Mouse (Mus musculus): ENCODE measurements around the gene Col9a3. TPM values are rescaled to one million over a fixed set of nuclear protein-coding genes. Genes with fewer than 3 reads are reported as not detected.

Gene Col9a3
- total RNA-seq (2021), result 1 to 10 TPM in 1 of 2 experiments, under 1 TPM in 1; 0.55 to 1.8 TPM
- long read RNA-seq, experiment 1, partial matches to known transcripts, result 0 of 3 reads
- long read RNA-seq, experiment 1, other reads (novel, unspliced or antisense), result 1 of 3 reads
- long read RNA-seq, experiment 2, result 0 reads

- DNase-seq, result no peak
Measured at GRCm38 (mm10) chr2:180597490-180597889, at the start of gene Col9a3. Gene Col9a3 (plus strand): TSS chr2:180597790.

GRCm38 (mm10) chr2:180552340-180552739, 45.2 kb upstream of the Col9a3 start:
- DNase-seq, result no peak

GRCm38 (mm10) chr2:180555219-180555618, 42.4 kb upstream of the Col9a3 start:
- no peak for DNase-seq

GRCm38 (mm10) chr2:180556470-180556869, 41.1 kb upstream of the Col9a3 start:
- DNase-seq, result no peak

GRCm38 (mm10) chr2:180560245-180560644, 37.3 kb upstream of the Col9a3 start:
- peak; percentile 25 for DNase-seq

GRCm38 (mm10) chr2:180562146-180562545, 35.4 kb upstream of the Col9a3 start:
- no peak for DNase-seq

GRCm38 (mm10) chr2:180563296-180563695, 34.3 kb upstream of the Col9a3 start:
- no peak for DNase-seq

GRCm38 (mm10) chr2:180563841-180564240, 33.7 kb upstream of the Col9a3 start:
- no peak for DNase-seq

GRCm38 (mm10) chr2:180566240-180566913, 31.2 kb upstream of the Col9a3 start:
- peak; percentile 79 for DNase-seq

GRCm38 (mm10) chr2:180569028-180569643, 28.5 kb upstream of the Col9a3 start:
- DNase-seq, result peak; percentile 83

GRCm38 (mm10) chr2:180576482-180576881, 21.1 kb upstream of the Col9a3 start:
- DNase-seq, result no peak

GRCm38 (mm10) chr2:180578686-180579085, 18.9 kb upstream of the Col9a3 start:
- DNase-seq, result peak; percentile 86

GRCm38 (mm10) chr2:180581002-180581401, 16.6 kb upstream of the Col9a3 start, which contains the start of gene Mrgbp:
Gene Mrgbp (plus strand): TSS chr2:180581304.
- DNase-seq, result peak; percentile 62

- peak; percentile 99 for DNase-seq
Measured at GRCm38 (mm10) chr2:180582481-180583153, 15.0 kb upstream of the Col9a3 start.

GRCm38 (mm10) chr2:180583154-180583507, 14.5 kb upstream of the Col9a3 start:
- no peak for DNase-seq

GRCm38 (mm10) chr2:180588736-180589122, 8.9 kb upstream of the Col9a3 start:
- DNase-seq, result no peak

- peak; percentile 90 for DNase-seq
Measured at GRCm38 (mm10) chr2:180589123-180589831, 8.3 kb upstream of the Col9a3 start, which contains the start of gene Ogfr. Gene Ogfr (plus strand): TSS chr2:180589245.

- DNase-seq, result no peak
Measured at GRCm38 (mm10) chr2:180598157-180598705, 641 bp downstream of the Col9a3 start.

GRCm38 (mm10) chr2:180600569-180601021, 3.0 kb downstream of the Col9a3 start:
- DNase-seq, result no peak

- no peak for DNase-seq
Measured at GRCm38 (mm10) chr2:180604781-180605180, 7.2 kb downstream of the Col9a3 start.

- no peak for DNase-seq
Measured at GRCm38 (mm10) chr2:180610283-180610682, 12.7 kb downstream of the Col9a3 start.

GRCm38 (mm10) chr2:180611882-180612281, 14.3 kb downstream of the Col9a3 start:
- DNase-seq, result no peak
